Mouse (Mus musculus) kidney, adult 2 months (tissue): Measurements from ENCODE around the gene Hspa4.

ENCODE experiments used
- CTCF ChIP-seq: fragments of 200-500 bp; conservative IDR thresholded peaks from 2 replicates; pipeline ENCODE4 v1.5.1; 2011; ENCODE audit warnings: low read depth, mild to moderate bottlenecking, control low read depth, low read length, moderate library complexity, mixed read lengths; ENCODE audit not compliant: insufficient read depth, insufficient read length
- POLR2A ChIP-seq: fragments of 200-500 bp; IDR thresholded peaks from one replicate; pipeline ENCODE4 v1.6.1; 2011; ENCODE audit warnings: low read depth, low read length, control low read depth

DNA sequence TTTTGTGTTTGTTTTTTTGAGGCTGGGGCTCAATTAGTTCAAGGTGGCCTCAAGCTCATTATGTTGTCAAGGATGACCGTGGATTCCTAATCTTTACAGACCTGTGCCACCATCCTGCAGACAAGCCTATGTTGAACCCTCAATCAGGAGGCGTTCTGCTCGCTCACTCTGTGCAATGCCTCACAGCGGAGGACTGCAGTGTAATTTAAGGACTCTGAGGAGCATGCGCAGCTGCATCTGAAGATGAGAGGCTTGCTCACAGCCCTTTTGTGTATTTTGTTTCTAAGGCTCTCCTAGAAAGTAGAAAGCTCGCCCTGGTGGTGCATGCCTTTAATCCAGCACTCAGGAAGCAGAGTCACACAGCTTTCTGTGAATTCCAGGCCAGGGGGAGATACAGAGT, 16.7 kb upstream of the Hspa4 start:
- TF ChIP-seq CTCF (no peak), POLR2A (no peak)
